Mouse (Mus musculus): ENCODE measurements at regions not wholly inside any gene's neighbourhood (a gene's known extent, or its start where the extent isn't known, plus 50 kb on each side); places are given as distances from the start of the nearest gene placed in this dataset.
A peak's percentile ranks its signal among the peaks of the same experiment; 100 is the strongest.
"Not testable (repeated sequence)": the region's sequence is repeated elsewhere in the genome, so short reads cannot be mapped to it uniquely, and the experiment has no call there.

DNA sequence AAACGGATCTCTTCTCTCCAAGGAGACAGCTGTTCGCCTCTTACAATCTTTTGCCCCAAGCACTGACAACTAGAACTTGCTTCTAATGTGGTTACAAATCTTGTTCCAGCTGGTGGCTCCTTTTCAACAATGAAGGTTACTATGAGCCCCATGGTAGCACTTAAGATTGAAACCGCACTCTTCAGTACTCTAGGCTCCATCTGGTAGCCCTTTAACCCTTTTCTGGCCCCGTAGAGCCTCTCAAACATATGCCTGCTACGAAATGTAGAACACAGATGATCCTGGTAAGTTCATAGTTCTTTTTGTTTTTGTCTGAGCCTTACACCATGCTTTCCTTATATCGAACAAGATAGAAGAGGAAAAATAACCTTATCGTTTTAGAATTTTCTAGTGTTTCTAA lies 558.2 kb downstream of the Isl1 start:
- Histone ChIP-seq H3K4me2 (no peak overlapping the region), H3K9ac (no peak overlapping the region), H3K27ac (replicated peaks) (no peak overlapping the region), H3K9me3 (no peaks in the 10 kb centered on the region), H3K4me1 (replicated peaks) (peaks cover 6% of the 10 kb centered on the region; the same call in 1 of the 2 replicates), H3K36me3 (no peaks in the 10 kb centered on the region), H3K27me3 (no peaks in the 10 kb centered on the region), H3K4me3 (no peak overlapping the region)
- WGBS = 44% methylated on average over 7 of the region's 7 CpGs
- ATAC-seq (ENCODE audit: low read depth) = no peak; the same call in 1 of the 2 replicates

GRCm38 (mm10) chr13:115742080-115742479 lies 567.4 kb downstream of the Isl1 start:
- not testable (repeated sequence) for H3K27ac ChIP-seq (replicated peaks); H3K4me3 ChIP-seq; H3K27me3 ChIP-seq; H3K9me3 ChIP-seq; ATAC-seq (ENCODE audit: low read depth); H3K36me3 ChIP-seq; H3K9ac ChIP-seq; H3K4me1 ChIP-seq (replicated peaks); H3K4me2 ChIP-seq
- WGBS = 96% methylated on average over 1 of the region's 1 CpGs

DNA sequence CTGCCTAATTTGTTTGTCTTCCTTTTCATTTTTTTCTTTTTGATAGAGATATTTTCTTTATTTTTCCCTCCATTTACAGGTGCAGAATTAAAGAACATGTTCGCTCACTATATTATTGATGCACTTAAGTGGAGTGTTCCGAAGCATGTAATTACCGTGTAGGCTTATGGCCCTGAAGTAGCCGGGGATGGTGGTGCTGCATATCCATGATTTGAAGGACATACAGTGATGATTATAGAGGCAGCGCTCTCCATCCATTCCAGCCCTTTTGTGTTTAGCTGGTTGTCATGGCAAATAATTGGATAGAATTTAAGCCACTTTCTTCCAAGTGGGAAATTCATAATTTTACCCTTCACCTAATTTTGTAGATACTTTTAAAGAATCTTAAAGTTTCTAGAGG lies 581.5 kb downstream of the Isl1 start:
- 77% methylated on average over 5 of the region's 5 CpGs for whole genome bisulfite sequencing
- H3K27ac ChIP-seq (replicated peaks) = no peak overlapping the region
- no peak overlapping the region for H3K4me3 ChIP-seq
- no peaks in the 10 kb centered on the region for H3K27me3 ChIP-seq
- H3K4me1 ChIP-seq (replicated peaks) = no peaks in the 10 kb centered on the region
- no peak overlapping the region for H3K4me2 ChIP-seq
- no peaks in the 10 kb centered on the region for H3K9me3 ChIP-seq
- no peak for ATAC-seq (ENCODE audit: low read depth)
- H3K36me3 ChIP-seq = no peaks in the 10 kb centered on the region
- no peak overlapping the region for H3K9ac ChIP-seq

GRCm38 (mm10) chr13:115725356-115725952 lies 584.0 kb downstream of the Isl1 start:
- WGBS = 53% methylated on average over 5 of the region's 5 CpGs

GRCm38 (mm10) chr13:115719276-115719675 lies 590.2 kb downstream of the Isl1 start:
- no peak overlapping the region for H3K4me3 ChIP-seq
- no peaks in the 10 kb centered on the region for H3K27me3 ChIP-seq
- 95% methylated on average over 2 of the region's 2 CpGs for WGBS

More at GRCm38 (mm10) chr13:115725356-115725952, 584.0 kb downstream of the Isl1 start:
- no peaks in the 10 kb centered on the region for H3K9me3 ChIP-seq
- H3K9ac ChIP-seq = no peak overlapping the region
- H3K27me3 ChIP-seq = no peaks in the 10 kb centered on the region
- no peaks in the 10 kb centered on the region for H3K36me3 ChIP-seq
- no peaks in the 10 kb centered on the region for H3K4me1 ChIP-seq (replicated peaks)
- H3K4me2 ChIP-seq = no peak overlapping the region
- no peak overlapping the region for H3K4me3 ChIP-seq
- H3K27ac ChIP-seq (replicated peaks) = no peak overlapping the region
- no peak for ATAC-seq (ENCODE audit: low read depth)

GRCm38 (mm10) chr13:115718859-115719258 lies 590.6 kb downstream of the Isl1 start:
- H3K9me3 ChIP-seq = no peaks in the 10 kb centered on the region
- no peaks in the 10 kb centered on the region for H3K36me3 ChIP-seq
- no peak overlapping the region for H3K27ac ChIP-seq (replicated peaks)
- H3K4me2 ChIP-seq = no peak overlapping the region
- no peak overlapping the region for H3K9ac ChIP-seq
- H3K4me1 ChIP-seq (replicated peaks) = no peaks in the 10 kb centered on the region
- no peak overlapping the region for H3K4me3 ChIP-seq
- no peaks in the 10 kb centered on the region for H3K27me3 ChIP-seq
- no peak for ATAC-seq (ENCODE audit: low read depth)
- 67% methylated on average over 5 of the region's 5 CpGs for WGBS

More at GRCm38 (mm10) chr13:115719276-115719675, 590.2 kb downstream of the Isl1 start:
- Histone ChIP-seq H3K4me2 (no peak overlapping the region), H3K36me3 (no peaks in the 10 kb centered on the region), H3K27ac (replicated peaks) (no peak overlapping the region), H3K9me3 (no peaks in the 10 kb centered on the region), H3K9ac (no peak overlapping the region), H3K4me1 (replicated peaks) (no peaks in the 10 kb centered on the region)
- ATAC-seq (ENCODE audit: low read depth) = no peak

DNA sequence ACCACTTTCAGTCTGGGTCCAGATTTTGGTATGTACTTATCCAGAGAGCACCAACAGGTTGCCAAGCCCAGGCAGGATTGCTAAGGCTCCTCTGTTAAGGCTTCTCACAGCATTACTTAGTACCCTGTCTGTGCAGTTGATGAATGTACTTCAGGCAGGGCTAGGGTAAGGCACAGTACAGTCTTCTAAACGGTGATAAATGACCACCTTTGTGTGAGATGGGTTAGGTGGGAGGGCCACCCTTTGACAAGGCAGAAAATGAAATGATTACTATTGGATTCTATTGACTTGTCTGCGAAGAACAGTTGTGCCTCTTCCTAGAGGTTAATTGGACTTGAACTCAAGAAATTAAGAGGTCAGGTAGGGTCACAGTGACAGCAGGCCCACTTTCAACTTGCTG lies 594.4 kb upstream of the Itga1 start:
- 34% methylated on average over 2 of the region's 2 CpGs for WGBS
- no peaks in the 10 kb centered on the region for H3K36me3 ChIP-seq

GRCm38 (mm10) chr13:115687426-115687825 lies 585.7 kb upstream of the Itga1 start:
- peak overlapping the region; percentile 1; the same call in 1 of the 2 replicates for H3K4me2 ChIP-seq
- no peak overlapping the region for H3K9ac ChIP-seq
- H3K9me3 ChIP-seq = no peaks in the 10 kb centered on the region
- H3K36me3 ChIP-seq = no peaks in the 10 kb centered on the region
- WGBS = 6% methylated on average over 4 of the region's 4 CpGs
- H3K4me1 ChIP-seq (replicated peaks) = peaks cover 6% of the 10 kb centered on the region; the same call in 1 of the 2 replicates
- no peak overlapping the region; the same call in 1 of the 2 replicates for H3K27ac ChIP-seq (replicated peaks)
- H3K4me3 ChIP-seq = no peak overlapping the region
- peak; percentile 94 for ATAC-seq (ENCODE audit: low read depth)
- peaks cover 53% of the 10 kb centered on the region for H3K27me3 ChIP-seq

More for the DNA sequence above, 594.4 kb upstream of the Itga1 start:
- H3K9me3 ChIP-seq = no peaks in the 10 kb centered on the region
- no peak overlapping the region for H3K9ac ChIP-seq
- H3K4me2 ChIP-seq = no peak overlapping the region
- H3K27ac ChIP-seq (replicated peaks) = no peak overlapping the region
- H3K27me3 ChIP-seq = peaks cover 36% of the 10 kb centered on the region
- no peaks in the 10 kb centered on the region for H3K4me1 ChIP-seq (replicated peaks)
- no peak for ATAC-seq (ENCODE audit: low read depth)
- no peak overlapping the region for H3K4me3 ChIP-seq

- H3K27ac ChIP-seq (replicated peaks) = no peak overlapping the region
- H3K27me3 ChIP-seq = peaks cover 67% of the 10 kb centered on the region
Measured at GRCm38 (mm10) chr13:115679591-115679990, 577.8 kb upstream of the Itga1 start.

GRCm38 (mm10) chr13:115676836-115677235 lies 575.1 kb upstream of the Itga1 start:
- 0 out of 2 replicates have a peak, but pooled peaks cover 4% of the 10 kb centered on the region for H3K4me1 ChIP-seq (replicated peaks)
- H3K27ac ChIP-seq (replicated peaks) = no peak overlapping the region
- peaks cover 53% of the 10 kb centered on the region for H3K27me3 ChIP-seq
- no peak overlapping the region for H3K4me3 ChIP-seq
- no peak overlapping the region for H3K4me2 ChIP-seq
- H3K36me3 ChIP-seq = no peaks in the 10 kb centered on the region
- 22% methylated on average over 5 of the region's 5 CpGs for WGBS
- H3K9me3 ChIP-seq = no peaks in the 10 kb centered on the region
- ATAC-seq (ENCODE audit: low read depth) = no peak
- no peak overlapping the region for H3K9ac ChIP-seq

More at GRCm38 (mm10) chr13:115679591-115679990, 577.8 kb upstream of the Itga1 start:
- WGBS = 48% methylated on average over 6 of the region's 6 CpGs
- no peak for ATAC-seq (ENCODE audit: low read depth)
- no peaks in the 10 kb centered on the region for H3K36me3 ChIP-seq
- no peak overlapping the region for H3K4me2 ChIP-seq
- H3K9me3 ChIP-seq = no peaks in the 10 kb centered on the region
- H3K4me3 ChIP-seq = no peak overlapping the region
- 0 out of 2 replicates have a peak, but pooled peaks cover 4% of the 10 kb centered on the region for H3K4me1 ChIP-seq (replicated peaks)
- no peak overlapping the region for H3K9ac ChIP-seq

- H3K27me3 ChIP-seq = peaks cover 31% of the 10 kb centered on the region
- H3K4me2 ChIP-seq = no peak overlapping the region
- H3K9ac ChIP-seq = no peak overlapping the region
- H3K4me1 ChIP-seq (replicated peaks) = 0 out of 2 replicates have a peak, but pooled peaks cover 4% of the 10 kb centered on the region
- no peaks in the 10 kb centered on the region for H3K9me3 ChIP-seq
- H3K36me3 ChIP-seq = no peaks in the 10 kb centered on the region
- H3K27ac ChIP-seq (replicated peaks) = no peak overlapping the region
- peak; percentile 67; the same call in 1 of the 2 replicates for ATAC-seq (ENCODE audit: low read depth)
- no peak overlapping the region for H3K4me3 ChIP-seq
- 4% methylated on average over 5 of the region's 5 CpGs for WGBS
Measured at GRCm38 (mm10) chr13:115673729-115674128, 572.0 kb upstream of the Itga1 start.

DNA sequence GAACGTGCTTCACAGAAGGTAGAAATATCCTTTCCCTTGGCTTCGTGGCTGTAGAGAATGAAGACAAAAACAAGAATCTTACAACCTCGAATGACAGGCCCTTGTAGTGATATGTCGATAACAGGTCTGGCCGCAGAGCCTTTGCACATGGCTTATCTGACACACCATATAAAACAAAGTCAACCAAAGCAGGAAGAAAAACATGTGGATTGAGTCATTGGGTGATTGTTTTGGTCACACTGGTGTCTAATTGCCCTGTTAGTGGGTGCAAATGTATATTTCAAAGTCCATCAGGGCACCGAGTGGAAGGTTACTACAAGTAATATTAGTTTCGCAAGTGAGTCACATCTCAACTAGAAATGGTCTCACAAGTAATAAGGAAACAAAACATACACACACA lies 569.9 kb upstream of the Itga1 start:
- H3K9me3 ChIP-seq = no peaks in the 10 kb centered on the region
- H3K27ac ChIP-seq (replicated peaks) = no peak overlapping the region
- H3K9ac ChIP-seq = no peak overlapping the region
- H3K4me2 ChIP-seq = no peak overlapping the region
- 88% methylated on average over 7 of the region's 7 CpGs for WGBS
- H3K27me3 ChIP-seq = peaks cover 18% of the 10 kb centered on the region
- no peaks in the 10 kb centered on the region for H3K36me3 ChIP-seq
- ATAC-seq (ENCODE audit: low read depth) = no peak
- no peak overlapping the region for H3K4me3 ChIP-seq
- 0 out of 2 replicates have a peak, but pooled peaks cover under 1% of the 10 kb centered on the region for H3K4me1 ChIP-seq (replicated peaks)

GRCm38 (mm10) chr13:115669516-115669915 lies 567.8 kb upstream of the Itga1 start:
- ATAC-seq (ENCODE audit: low read depth) = no peak
- H3K36me3 ChIP-seq = no peaks in the 10 kb centered on the region
- no peak overlapping the region for H3K9ac ChIP-seq
- H3K4me3 ChIP-seq = no peak overlapping the region
- 16% methylated on average over 3 of the region's 3 CpGs for WGBS
- H3K27me3 ChIP-seq = peaks cover 7% of the 10 kb centered on the region
- no peaks in the 10 kb centered on the region for H3K4me1 ChIP-seq (replicated peaks)
- H3K9me3 ChIP-seq = no peaks in the 10 kb centered on the region
- no peak overlapping the region for H3K27ac ChIP-seq (replicated peaks)
- H3K4me2 ChIP-seq = no peak overlapping the region

All from neural tube, embryonic 13.5 days (tissue).